Mouse (Mus musculus) G1E (cell line): Measurements from ENCODE around the gene Cdc34.

Experiments used
- CTCF ChIP-seq: IDR thresholded peaks from 2 replicates; pipeline ENCODE4 v1.5.1; 2012; ENCODE audit warnings: low read depth, low read length, inconsistent platforms, mixed read lengths
- GATA1 ChIP-seq: IDR thresholded peaks from 2 replicates; pipeline ENCODE4 v1.6.1; 2012; ENCODE audit warnings: borderline replicate concordance, low read length, inconsistent platforms, mixed read lengths

DNA sequence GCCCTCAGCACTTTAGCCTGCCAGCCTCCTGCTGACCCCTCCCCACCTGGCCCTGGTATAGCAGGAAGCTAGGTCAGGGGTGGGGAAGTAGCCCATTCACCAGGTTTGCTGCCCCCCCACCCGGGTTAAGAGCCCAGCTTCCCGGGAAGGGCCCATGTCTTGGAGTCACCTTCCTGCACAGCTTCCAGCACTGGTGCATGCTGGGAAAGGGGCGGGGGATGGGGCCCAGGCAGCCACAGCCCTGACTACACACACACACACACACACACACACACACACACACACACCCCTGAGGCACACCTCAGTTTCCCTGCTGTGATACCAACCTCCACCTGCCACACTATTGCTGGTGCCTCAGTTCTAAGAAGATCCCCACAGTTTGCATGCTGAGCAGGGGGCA lies 20.1 kb upstream of the Cdc34 start:
- TF ChIP-seq CTCF (no peak), GATA1 (no peak)
